9 mouse cellular contexts compared by ENCODE assay signal in genomic region chr19:57241363-57242192, GRCm38 (mm10).
DNase-seq lines count a peak whose midpoint lies in the region; ATAC-seq and TF ChIP-seq lines count a peak whose summit lies in the region.
"Had no signal": no experiment of that assay in that cellular context is flagged by ENCODE, and none has a peak within 500 bp of the region (broad histone marks: within the 10 kb centered on the region; RNA-seq: fewer than 3 reads in every experiment).

No protein-coding gene starts in this region.

- H3K4me1 ChIP-seq in heart, embryonic 15.5 days (replicated peaks) = peaks cover 42% of the 10 kb centered on the region
- H3K4me1 ChIP-seq in neural tube, embryonic 13.5 days (replicated peaks) = peaks cover 24% of the 10 kb centered on the region
- peaks cover 19% of the 10 kb centered on the region for H3K4me1 ChIP-seq in hindbrain, embryonic 14.5 days (replicated peaks; ENCODE audit: control insufficient read depth, insufficient read depth, low read length)
- H3K4me1 ChIP-seq in stomach, postnatal 0 days (replicated peaks; ENCODE audit: control insufficient read depth, insufficient read depth) = peaks cover 4% of the 10 kb centered on the region; the same call in 1 of the 2 replicates
- H3K4me1 ChIP-seq in intestine, embryonic 15.5 days (replicated peaks) = peaks cover 11% of the 10 kb centered on the region

- H3K27ac ChIP-seq in heart, embryonic 15.5 days = 0 out of 2 replicates have a peak overlapping the region, but pooled peaks have one; percentile 7
- peak overlapping the region; percentile 52 for H3K27ac ChIP-seq in neural tube, embryonic 13.5 days (replicated peaks)
- peak overlapping the region; percentile 54; the same call in 1 of the 2 replicates for H3K27ac ChIP-seq in hindbrain, embryonic 14.5 days
- peak overlapping the region; percentile 65; the same call in 1 of the 2 replicates for H3K27ac ChIP-seq in stomach, postnatal 0 days (replicated peaks)
- H3K27ac ChIP-seq in intestine, embryonic 15.5 days = no peak overlapping the region
- H3K27ac ChIP-seq: liver, embryonic 14.5 days had no signal

- H3K9me3 ChIP-seq in heart, embryonic 15.5 days (replicated peaks) = no peaks in the 10 kb centered on the region
- no peaks in the 10 kb centered on the region for H3K9me3 ChIP-seq in neural tube, embryonic 13.5 days
- no peaks in the 10 kb centered on the region for H3K9me3 ChIP-seq in hindbrain, embryonic 14.5 days (ENCODE audit: control insufficient read depth, low read length)
- H3K9me3 ChIP-seq in stomach, postnatal 0 days (ENCODE audit: control insufficient read depth, low read length) = no peaks in the 10 kb centered on the region
- no peaks in the 10 kb centered on the region for H3K9me3 ChIP-seq in intestine, embryonic 15.5 days

- whole genome bisulfite sequencing in heart, embryonic 15.5 days = 61% methylated on average over 10 of the region's 10 CpGs
- WGBS in neural tube, embryonic 13.5 days = 59% methylated on average over 10 of the region's 10 CpGs
- 64% methylated on average over 10 of the region's 10 CpGs for WGBS in hindbrain, embryonic 14.5 days
- WGBS in stomach, postnatal 0 days = 44% methylated on average over 10 of the region's 10 CpGs
- 46% methylated on average over 10 of the region's 10 CpGs for WGBS in intestine, embryonic 15.5 days

- H3K9ac ChIP-seq in heart, embryonic 15.5 days = no peak overlapping the region
- no peak overlapping the region for H3K9ac ChIP-seq in neural tube, embryonic 13.5 days
- no peak overlapping the region for H3K9ac ChIP-seq in hindbrain, embryonic 14.5 days
- no peak overlapping the region for H3K9ac ChIP-seq in stomach, postnatal 0 days (ENCODE audit: low read length)
- no peak overlapping the region for H3K9ac ChIP-seq in intestine, embryonic 15.5 days
- H3K9ac ChIP-seq: liver, embryonic 14.5 days had no signal

- H3K4me2 ChIP-seq in heart, embryonic 15.5 days = no peak overlapping the region
- no peak overlapping the region for H3K4me2 ChIP-seq in neural tube, embryonic 13.5 days
- no peak overlapping the region for H3K4me2 ChIP-seq in hindbrain, embryonic 14.5 days (replicated peaks)
- no peak overlapping the region for H3K4me2 ChIP-seq in stomach, postnatal 0 days (replicated peaks; ENCODE audit: low read depth)
- no peak overlapping the region for H3K4me2 ChIP-seq in intestine, embryonic 15.5 days (replicated peaks)

- no peak for DNase-seq in heart, adult 9 months (ENCODE audit: low spot score in 2 of 2)
- DNase-seq in neural tube, embryonic 10.5 days (ENCODE audit: extremely low spot score, low spot score) = no peak
- peak; percentile 41 for DNase-seq in hindbrain, embryonic 14.5 days (ENCODE audit: low spot score)
- no peak for DNase-seq in stomach, postnatal 0 days (ENCODE audit: low spot score)
- no peak for DNase-seq in thymus, postnatal 10 days (ENCODE audit: low spot score in 2 of 2)

- no peak for TF ChIP-seq CTCF in stomach, postnatal 0 days (IDR thresholded peaks at IDR 0.05; ENCODE audit: low read depth)

- ATAC-seq in heart, embryonic 15.5 days (replicated peaks; ENCODE audit: insufficient number of reproducible peaks, insufficient read depth, low FRiP score, low read depth) = no peak
- peak; percentile 27; the same call in 1 of the 2 replicates for ATAC-seq in neural tube, embryonic 13.5 days (ENCODE audit: low read depth)
- ATAC-seq in hindbrain, embryonic 14.5 days (ENCODE audit: low FRiP score) = no peak
- ATAC-seq in stomach, postnatal 0 days (ENCODE audit: low FRiP score, low TSS enrichment) = no peak
- ATAC-seq in intestine, embryonic 15.5 days = no peak

- H3K36me3 ChIP-seq in heart, embryonic 15.5 days = no peaks in the 10 kb centered on the region
- no peaks in the 10 kb centered on the region for H3K36me3 ChIP-seq in neural tube, embryonic 13.5 days
- H3K36me3 ChIP-seq in hindbrain, embryonic 14.5 days (replicated peaks; ENCODE audit: control insufficient read depth, insufficient read depth) = no peaks in the 10 kb centered on the region
- no peaks in the 10 kb centered on the region for H3K36me3 ChIP-seq in stomach, postnatal 0 days (ENCODE audit: control insufficient read depth, insufficient read depth, low read length)
- H3K36me3 ChIP-seq in intestine, embryonic 15.5 days = no peaks in the 10 kb centered on the region

- no peak for TF ChIP-seq EP300 in stomach, postnatal 0 days (optimal IDR thresholded peaks at IDR 0.05)

- H3K4me3 ChIP-seq in heart, embryonic 15.5 days = no peak overlapping the region
- no peak overlapping the region for H3K4me3 ChIP-seq in neural tube, embryonic 13.5 days
- H3K4me3 ChIP-seq in hindbrain, embryonic 14.5 days (replicated peaks; ENCODE audit: low read length) = no peak overlapping the region
- no peak overlapping the region for H3K4me3 ChIP-seq in stomach, postnatal 0 days (ENCODE audit: low read depth, low read length)
- no peak overlapping the region for H3K4me3 ChIP-seq in intestine, embryonic 15.5 days (replicated peaks)

- H3K27me3 ChIP-seq in heart, embryonic 15.5 days = no peaks in the 10 kb centered on the region
- H3K27me3 ChIP-seq in neural tube, embryonic 13.5 days = no peaks in the 10 kb centered on the region
- no peaks in the 10 kb centered on the region for H3K27me3 ChIP-seq in hindbrain, embryonic 14.5 days (ENCODE audit: control insufficient read depth, insufficient read depth, low read length)
- no peaks in the 10 kb centered on the region for H3K27me3 ChIP-seq in stomach, postnatal 0 days (ENCODE audit: control insufficient read depth, insufficient read depth, low read length)
- H3K27me3 ChIP-seq in intestine, embryonic 15.5 days (replicated peaks) = no peaks in the 10 kb centered on the region
